Mouse (Mus musculus): ENCODE measurements around the gene Tmem107.

Gene Tmem107

DNA sequence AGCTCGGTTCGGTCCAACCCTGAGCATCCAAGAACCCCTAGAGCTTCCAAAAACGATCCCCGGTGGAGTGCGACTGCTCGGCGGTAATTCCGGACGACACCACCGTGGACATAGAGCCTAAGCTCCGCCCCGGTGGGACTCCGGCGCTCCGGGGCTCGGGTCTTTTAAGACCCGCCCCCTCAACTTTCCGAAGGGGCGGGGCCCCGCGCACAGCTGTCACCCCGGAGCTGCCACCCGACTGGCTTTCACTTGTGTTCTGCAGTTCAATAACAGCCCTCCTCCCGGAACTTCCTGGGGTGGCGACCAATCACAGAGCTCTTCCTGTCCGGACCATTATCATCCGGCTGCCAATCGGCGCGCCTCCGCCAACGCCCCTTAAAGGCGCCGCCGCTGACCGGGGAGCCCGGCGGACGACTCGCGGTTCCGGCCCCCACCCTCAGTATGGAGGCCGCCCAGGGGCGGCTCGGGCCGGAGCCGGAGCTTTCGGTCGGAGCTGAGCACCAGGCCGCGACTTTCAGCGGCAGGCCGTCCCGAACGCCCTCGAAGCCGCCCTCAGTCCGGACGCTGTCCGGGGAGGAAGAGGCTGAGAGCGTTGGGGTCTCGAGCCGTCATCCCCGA is 11.1 kb upstream of the Tmem107 start, which contains the start of gene Borcs6:
Borcs6 (plus strand) TSS at position 361 of the 618 bp plus-strand sequence.
- peak; percentile 97 for DNase-seq (ENCODE audit: low spot score)

DNA sequence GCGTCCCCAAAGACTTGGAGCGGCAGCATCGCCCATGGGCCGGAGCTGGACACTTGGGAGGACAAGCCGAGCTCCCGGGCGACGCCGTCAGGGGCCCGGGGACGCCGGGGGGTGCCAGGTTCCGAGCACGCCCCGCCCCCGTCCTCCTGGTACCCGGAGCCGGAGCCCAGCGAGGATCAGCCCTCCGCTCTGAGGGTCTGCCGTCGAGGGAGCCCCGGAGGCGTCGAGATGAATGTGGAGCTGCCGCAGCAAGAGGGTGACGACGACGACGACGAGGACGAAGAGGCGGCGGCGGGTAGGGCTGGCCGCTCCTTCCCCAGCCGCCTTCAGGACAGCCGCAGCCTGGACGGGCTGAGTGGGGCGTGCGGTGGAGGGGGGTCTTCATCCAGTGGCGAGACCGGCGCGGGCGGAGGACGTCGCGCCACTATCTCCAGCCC is 10.6 kb upstream of the Tmem107 start:
- DNase-seq (ENCODE audit: low spot score): no peak

DNA sequence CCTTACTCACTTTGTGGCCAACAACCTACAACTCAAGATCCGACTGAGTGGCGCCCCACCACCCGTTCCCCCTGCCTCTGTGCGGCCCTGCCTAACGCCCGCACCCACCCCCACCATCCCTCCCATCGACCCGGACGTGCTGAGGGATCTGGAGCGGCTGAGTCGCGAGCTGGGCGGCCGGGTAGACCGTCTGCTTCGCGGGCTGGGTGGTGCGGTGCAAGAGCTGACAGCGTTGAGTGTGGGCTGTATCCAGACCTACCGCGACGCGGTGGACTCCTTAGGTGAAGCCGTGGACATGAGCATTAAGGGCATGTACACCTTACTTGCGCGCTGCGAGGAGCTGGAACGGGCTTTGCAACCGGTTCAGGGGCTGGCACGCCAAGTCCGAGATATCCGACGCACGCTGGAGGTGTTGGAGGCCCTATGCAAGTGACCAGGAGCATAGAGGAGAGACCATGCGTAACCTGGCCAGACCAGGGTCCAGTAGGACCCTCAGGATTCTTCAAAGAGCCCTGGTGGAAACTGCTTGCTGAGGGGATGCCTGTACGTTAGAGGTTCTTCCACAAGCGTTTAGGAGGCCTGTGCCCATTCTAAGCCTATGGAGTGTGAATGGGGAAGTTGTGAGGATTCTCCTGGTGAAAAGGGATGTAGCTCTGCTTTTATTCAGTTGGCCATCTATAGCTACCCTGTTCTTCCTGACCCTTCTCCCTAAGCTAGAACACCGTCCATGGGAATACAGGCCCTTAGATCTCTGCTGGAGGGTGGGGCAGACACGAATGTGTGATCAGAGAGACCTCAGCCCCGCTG is 10.0 kb upstream of the Tmem107 start:
- DNase-seq (ENCODE audit: low spot score): peak; percentile 35

DNA sequence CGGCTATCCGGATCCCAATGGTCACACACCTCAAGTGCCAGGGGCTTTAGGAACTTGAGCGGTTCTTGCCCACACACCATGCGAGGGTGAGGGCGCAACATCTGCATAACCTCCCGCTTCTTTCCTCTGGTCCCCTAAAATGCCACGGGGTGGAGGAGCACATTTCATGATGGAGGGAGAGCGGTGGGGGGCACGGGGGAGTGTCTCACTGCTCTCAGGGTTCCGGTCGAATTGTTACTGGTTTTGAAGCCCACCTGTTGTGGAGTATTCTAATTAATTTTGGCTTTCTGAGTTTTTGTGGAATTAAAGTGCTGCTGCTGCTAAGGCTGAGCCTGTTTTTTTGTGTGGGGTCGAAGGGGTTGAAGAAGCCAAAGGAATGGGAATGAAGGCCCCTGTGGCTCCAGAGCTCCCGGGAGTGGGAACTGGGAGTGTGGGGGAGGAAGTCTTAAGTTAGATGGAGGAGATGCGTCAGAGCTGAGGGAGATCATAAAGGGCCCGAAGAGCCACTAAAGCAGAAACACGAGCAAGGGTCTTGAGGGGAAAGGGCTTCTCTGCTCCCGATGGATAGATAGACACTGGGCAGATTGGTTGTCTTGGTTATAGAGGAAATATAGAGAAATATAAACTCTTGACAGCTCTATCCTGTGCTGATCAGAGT is 9.2 kb upstream of the Tmem107 start:
- no peak for DNase-seq (ENCODE audit: low spot score)

DNA sequence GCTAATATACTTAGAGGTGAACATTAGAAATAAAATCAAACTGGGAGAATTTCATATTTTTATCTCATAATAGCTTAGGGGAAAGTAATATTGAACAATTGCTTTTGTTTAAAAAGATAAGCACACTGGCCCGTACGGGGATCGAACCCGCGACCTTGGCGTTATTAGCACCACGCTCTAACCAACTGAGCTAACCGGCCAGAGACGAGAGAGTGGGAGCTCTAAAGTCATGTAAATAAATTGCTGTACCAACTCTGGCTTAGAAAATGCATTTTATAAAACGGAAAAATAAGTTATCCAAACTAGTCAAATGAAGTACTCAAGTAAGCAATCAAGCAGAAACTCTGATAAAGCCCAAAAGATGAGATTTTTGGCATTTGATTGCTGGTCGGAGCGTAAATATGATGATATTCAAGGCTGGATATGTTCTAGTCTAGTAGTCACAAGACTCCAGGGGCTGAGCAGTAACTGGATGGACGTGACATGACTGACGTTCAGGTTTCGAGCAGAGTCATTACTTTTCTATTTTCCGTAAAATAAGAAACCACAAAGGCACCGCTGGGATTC is 8.3 kb upstream of the Tmem107 start:
- peak; percentile 84 for DNase-seq (ENCODE audit: low spot score)

DNA sequence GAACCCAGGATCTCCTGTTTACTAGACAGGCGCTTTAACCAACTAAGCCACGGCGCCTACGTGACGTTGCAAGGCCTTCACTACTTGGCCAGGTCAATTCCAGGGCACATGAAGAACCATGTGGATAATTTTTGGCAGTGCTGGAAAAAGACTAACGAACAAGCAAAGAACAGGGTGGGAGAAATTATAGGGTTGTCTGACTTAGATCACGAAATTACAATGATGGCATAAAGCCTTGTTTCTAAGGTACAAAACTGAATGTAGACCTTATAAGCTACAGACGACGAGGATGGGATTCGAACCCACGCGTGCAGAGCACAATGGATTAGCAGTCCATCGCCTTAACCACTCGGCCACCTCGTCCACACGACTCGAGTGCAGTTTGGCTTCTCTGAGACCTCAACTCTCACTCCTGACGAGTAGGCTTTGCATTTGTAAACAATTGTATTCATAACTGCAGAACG is 7.8 kb upstream of the Tmem107 start:
- DNase-seq (ENCODE audit: low spot score): peak; percentile 97

DNA sequence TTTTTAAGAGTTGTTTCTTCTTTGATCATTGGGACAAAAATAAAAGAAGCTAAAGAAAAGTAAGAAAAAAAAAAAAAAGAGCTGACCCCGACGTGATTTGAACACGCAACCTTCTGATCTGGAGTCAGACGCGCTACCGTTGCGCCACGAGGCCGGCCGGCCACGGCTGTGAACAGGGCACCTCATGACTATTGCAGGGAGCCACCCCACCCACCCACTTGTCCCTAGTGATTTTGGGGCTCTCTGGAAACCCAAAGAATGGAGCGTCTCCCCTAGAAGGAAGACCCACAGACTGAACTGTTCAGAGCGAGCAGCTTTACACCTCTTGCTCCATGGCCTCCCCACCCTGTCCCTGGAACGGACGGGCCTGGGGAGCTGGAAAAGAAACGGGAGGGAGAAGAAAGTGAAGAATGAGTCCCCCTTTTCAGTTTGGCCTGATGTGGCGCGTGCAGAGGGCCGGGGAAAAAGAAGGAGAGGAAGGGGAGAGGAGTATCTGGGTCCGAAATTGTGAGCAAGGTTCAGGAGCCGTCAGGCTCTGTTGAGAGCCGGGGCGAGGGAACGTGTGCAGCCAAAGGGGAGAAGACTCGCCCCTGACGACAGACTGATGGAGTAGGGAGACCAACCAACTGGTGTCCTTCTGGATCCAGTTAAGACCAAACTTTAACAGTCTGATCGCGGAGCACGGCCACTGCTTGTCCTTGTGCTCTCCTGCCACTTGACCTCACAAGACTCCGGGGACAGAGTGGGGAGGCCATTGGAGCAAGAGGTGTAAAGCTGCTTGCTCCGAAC is 7.0 kb upstream of the Tmem107 start:
- DNase-seq (ENCODE audit: low spot score): peak; percentile 74

DNA sequence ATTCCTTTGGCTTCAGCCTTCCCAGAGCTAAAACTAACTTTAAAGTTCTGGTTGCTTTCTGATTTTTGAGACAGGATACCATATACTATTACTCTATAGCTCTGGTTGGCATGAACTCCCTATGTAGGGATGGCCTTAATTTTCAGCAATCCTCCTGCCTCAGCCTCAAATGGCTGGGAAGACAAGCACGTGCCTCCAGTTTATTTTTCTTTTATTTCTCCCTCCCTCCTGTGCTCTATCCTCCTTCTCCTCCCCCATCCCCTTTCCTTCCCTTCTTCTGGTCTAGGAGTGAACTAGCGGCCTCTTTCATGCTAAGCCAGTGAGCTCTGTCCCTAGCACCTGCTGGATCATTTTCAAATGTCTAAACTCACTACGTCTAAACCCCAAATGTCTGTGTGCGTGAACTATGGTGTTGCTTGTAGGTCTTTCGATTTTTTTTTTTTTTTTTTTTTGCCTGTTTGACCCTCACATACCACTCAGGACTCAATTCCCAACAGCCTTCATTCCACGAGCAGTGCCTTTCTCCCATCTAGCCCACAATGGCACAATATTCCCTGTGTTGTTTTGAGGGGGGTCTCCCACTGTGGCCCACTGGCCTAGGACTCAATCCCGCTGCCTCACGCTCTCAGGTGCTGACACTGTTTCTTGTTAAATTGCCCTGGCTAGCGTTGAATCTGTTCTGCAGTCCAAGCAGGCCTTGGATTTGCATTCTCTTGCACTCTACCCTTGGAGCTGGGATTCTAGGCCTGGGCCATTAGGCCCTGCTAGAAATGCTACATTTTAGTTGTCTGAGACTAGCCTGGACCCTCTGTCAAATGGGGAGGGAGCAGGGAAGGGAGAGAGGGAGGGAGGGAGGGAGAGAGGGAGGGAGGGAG is 6.1 kb upstream of the Tmem107 start:
- DNase-seq (ENCODE audit: low spot score): no peak

DNA sequence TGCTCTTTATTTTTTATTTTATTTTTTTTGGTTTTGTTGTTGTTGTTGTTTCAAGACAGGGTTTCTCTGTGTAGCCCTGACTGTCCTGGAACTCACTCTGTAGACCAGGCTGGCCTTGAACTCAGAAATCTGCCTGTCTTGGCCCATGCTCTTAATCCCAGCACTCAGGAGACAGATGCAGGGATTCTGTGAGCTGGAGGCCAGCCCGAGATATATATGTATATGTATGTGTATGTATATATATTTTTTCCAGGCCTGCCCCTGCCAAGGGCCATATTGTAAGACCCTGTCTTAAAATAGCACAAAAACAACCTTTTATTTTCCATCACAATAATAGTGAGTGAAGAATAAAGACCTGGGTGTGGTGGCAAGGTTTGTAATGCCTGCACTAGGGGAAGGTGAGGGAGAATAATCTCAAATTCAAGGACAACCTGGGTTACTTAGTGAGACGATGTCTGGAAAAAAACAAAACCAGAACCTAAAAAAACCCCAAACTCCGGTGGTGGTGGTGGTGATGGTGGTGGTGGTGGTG is 5.1 kb upstream of the Tmem107 start:
- DNase-seq (ENCODE audit: low spot score): no peak

DNA sequence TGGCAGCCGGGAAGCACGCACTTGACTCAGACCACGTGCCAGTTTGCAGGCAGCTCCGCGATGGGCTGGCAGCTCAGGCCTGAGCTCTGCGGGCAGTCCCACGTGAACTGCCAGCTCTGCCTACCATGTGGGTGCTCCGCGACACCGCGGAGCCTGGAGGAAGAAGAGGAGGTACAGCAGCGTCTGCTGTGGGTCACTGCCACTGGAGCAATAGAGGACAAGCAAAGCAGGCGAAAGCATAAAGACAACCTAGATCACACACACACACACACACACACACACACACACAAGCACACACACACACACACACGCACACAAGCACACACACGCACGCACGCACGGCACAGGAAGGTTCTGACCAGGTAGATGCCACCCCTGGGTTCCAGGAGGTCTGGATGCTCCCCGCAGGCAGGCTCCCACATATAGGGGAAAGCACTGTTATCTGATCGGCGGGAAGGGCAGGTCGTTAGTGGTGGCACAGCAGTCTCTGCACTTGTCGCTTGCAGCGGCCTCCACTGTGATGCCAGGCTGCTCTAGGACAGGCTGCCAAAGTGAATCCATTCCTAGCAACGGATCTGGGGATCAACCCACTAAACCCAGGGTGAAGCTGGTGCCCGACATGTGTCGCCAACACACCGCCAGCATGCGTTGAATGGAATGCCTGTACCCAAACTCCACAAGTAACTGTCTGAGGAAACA is 4.3 kb upstream of the Tmem107 start:
- peak; percentile 53 for DNase-seq (ENCODE audit: low spot score)

DNA sequence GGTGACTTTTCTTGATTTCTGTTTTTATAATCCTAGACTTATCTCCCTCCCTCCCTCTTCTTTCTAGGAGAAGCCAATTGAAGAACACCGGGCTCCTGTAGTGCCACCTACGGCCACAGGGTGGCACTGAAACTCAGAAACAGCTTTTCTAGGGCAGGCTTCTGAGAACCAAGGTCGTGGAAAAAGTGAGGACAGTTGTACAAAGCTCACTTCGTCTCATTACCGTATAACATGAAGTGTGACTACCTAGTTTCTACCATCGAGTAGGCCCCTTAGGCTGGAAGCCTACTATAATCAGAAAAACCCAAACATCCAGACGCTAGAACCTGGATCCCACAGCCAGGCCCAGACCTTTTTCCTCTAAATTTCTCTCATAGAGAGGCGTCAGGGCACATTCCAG is 3.6 kb upstream of the Tmem107 start:
- peak; percentile 92 for DNase-seq (ENCODE audit: low spot score)

DNA sequence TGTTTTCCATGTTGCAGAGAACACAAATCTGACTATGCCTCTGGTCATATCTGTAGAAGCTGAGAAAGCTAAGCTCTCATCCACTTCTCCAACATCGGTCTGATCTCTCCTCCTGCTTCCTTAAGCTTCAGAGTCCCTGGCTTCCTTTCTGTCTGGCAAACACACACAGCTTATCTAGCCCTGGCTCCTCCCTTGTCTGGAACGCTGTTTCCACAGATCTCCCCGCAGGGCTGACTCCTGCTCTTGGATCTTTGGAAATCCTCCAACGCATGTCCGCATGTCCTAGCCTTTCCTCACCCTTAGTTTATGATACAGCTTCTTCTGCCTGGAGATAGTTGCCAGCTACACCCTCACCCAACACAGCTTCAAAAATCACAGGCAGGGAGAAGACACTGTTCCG is 3.0 kb upstream of the Tmem107 start:
- no peak for DNase-seq (ENCODE audit: low spot score)

DNA sequence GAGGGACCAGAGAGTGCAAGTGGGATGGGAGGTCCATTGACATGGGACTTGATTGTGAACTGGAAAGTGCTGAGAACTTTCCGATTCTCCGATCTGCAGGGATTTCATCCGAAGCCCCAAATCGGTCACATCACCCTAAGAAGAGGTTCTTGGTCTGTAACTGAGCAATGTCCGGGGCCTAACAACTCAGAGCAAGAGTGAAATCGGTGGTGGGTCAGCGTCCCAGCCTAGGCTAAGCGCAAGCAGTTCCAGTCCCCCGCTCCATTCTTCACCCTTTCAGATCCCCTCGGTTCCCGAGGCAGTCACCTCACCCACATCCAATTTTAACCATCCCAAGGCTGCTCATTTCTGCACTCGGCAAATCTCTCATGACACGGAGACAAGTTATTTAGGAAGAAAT is 513 bp upstream of the Tmem107 start:
- DNase-seq (ENCODE audit: low spot score): no peak

DNA sequence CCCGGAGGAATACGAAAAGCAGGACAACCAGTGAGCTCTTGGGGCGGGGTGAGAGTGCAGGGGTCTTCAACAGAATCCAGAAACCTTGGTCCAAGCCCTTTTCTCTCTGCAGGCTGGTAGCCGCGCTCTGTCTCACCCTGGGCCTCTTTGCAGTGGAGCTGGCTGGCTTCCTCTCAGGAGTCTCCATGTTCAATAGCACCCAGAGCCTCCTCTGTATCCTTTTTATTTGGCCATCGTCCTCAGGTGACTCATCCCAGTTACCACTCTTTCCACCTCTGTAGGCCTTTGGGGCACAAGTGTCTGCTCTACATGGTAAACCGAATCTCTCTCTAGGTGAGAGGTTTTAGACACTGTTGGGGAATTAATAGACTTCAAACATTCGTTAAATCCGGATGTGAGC is 656 bp downstream of the Tmem107 start:
- DNase-seq (ENCODE audit: low spot score): no peak

DNA sequence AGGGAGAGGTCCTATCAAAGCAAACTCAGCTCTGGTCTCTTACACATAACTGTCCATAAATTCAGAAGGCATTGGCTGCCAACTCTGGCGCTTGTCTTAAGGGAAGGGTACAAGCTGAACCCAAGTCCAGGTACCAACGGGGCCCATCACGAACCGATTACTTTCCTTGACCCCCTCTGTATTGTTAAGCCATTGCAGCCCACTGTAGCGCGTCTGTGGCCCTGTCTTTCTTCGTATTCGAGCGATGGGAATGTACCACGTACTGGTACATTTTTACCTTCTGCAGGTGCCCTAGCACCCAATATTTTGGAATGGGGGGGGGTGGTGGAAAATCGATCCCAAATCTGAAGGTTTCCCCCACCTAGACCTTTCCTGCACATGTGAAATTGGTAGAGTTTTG is 1.6 kb downstream of the Tmem107 start:
- no peak for DNase-seq (ENCODE audit: low spot score)

DNA sequence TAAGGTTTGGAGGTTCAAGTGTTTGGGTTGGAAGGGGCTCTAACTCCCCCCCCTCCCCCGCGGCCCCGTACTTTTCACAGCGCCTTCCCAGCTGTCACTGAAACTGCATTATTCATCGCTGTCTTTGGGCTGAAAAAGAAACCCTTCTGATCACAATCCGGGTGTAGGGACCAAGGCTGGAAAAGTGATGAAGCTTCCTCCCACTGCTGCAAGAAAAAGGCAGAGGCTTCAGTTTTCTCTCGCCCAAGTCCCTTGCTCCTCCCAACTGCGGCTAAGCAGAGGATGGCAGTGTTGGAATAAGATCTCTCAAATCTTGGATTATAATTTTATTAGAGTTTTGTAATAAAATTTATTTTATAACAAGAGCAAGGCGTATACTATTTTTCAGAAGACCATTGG is 2.1 kb downstream of the Tmem107 start:
- DNase-seq (ENCODE audit: low spot score): no peak

DNA sequence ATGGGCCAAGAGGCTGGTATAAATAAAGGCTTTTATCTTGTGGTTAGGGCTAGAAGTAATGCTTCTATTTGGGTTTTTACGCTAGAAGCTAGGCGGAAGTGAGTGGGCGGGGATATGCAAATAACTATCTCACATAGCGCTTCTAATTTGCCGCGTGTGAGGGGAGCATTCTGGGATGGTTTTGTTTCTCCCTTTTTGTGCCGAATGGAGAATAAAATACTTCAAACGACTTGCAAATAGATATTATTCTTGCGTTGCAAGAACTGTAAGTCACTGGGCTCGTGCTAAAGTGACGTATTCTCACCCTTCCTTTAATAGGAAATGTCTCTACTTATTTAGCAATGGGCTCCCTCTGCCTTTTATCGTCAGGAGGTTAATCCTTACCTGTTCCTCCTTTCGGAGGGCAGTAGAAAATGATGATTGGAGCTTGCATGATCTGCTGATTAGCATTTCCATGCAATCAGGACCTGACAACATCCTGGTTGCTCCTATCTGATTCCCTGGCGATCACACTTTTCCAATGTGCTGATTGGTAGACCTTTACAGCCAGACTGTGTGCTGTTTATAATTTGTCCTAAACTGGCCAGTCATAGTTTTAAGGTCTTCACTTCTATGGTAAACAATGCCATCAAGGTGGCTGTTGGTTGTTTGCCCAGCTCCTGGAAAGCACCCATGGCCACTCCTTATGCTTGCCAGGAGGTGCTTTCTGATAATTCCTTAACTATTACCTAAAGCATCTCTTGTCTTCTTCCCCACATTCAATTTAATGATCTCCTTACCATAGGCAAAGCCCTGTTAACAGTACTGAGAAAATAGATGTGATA is 2.7 kb downstream of the Tmem107 start:
- peak; percentile 95 for DNase-seq (ENCODE audit: low spot score)

DNA sequence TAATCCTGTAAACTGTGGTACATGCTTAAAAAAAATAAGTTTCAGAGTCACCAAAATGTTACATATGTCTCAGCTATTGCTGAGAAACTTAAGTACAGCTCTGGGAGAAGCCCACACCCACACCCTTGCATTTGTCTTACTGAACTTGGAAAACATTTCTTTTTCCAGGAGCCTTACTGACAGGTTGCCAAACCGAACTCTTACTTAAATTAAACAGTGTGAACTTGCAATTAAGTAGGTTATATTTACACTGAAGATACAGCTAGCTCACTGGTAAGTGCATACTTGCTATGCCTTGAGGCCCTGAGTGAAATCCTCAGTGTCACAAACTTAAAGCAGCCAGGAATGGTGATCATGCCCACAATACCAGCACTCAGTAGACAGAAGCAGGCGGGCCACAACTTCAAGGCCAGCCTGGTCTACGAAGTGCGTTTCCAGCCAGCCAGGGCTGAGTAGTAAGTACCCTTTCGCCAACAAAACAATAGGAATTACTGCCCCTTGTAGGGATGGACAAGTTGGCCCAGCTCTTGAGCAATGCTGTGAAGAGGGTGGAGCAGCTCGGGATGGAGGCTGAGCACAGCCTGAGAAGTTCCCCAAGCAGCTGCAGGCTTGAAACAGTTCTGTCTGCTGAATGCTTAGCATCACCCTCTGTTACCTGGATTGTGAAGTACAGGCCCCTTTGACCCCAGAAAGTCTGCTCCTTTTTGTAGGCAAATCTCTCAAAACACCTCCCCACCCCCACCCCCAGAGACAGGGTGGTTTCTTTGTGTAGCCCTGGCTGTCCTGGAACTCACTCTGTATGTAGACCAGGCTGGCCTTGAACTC is 3.6 kb downstream of the Tmem107 start:
- DNase-seq (ENCODE audit: low spot score): no peak

All from layer of hippocampus, adult 11-12 months (tissue).